Mouse (Mus musculus): ENCODE data around the gene Ehd2. TPM values are rescaled to one million over a fixed set of nuclear protein-coding genes. Genes with fewer than 3 reads are reported as not detected.

Ehd2 gene
- polyA plus RNA-seq, 1 experiment: 0.09 TPM

DNA sequence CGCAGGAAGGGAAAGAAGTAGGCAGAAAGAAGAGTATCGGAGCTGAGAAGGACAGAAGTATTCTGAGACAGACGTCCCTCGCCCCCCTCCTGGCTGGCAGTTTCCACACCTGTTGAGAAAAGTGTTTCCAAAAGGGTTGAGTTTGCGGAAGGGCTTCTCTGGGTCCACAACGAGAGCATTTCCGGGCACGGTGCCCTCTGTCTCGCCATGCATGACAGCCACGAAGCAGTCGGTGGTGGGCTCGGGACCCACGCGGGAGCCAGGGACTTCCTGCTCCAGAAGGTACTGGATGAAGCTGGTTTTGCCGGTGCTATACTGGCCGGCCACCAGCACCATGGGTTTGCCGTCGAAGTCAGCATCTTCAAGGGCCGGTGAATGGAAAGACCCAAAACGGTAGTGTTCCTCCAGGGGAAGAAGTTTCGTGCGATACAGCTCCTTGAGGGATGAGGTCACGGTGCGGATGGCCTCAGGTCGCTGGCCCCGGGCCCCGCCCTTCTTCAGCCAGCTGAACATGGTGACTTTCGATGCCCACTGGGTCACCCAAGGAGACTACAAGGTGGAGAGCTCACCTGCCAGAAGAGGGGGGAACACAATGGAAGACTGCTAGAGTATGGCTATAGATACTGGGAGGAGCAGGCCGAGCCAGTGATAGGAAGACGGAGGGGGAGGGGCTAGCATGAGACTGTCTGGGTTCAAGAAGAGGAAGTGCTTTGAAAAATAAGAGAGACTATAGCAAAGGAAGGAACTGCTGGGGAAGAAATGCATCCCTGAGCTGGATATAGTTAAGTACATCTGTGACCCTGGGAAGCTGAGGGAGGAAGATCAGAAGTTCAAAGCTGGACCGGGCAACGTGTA, 3.3 kb downstream of the Ehd2 start:
- H3K27me3 ChIP-seq (ENCODE audit: control insufficient read depth): no peaks in the 10 kb centered on the region
- peaks cover 28% of the 10 kb centered on the region for H3K4me1 ChIP-seq (ENCODE audit: control insufficient read depth)
- TF ChIP-seq GATA1 (IDR thresholded peaks at IDR 0.05; ENCODE audit: low read length): no peak
- TF ChIP-seq TAL1 (IDR thresholded peaks at IDR 0.05; ENCODE audit: low read length): no peak
- no peaks in the 10 kb centered on the region for H3K9me3 ChIP-seq (ENCODE audit: control insufficient read depth, low read length)
- H3K4me3 ChIP-seq (replicated peaks): no peak overlapping the region
- no peaks in the 10 kb centered on the region for H3K36me3 ChIP-seq (ENCODE audit: control insufficient read depth)

- no peaks in the 10 kb centered on the region for H3K27me3 ChIP-seq (ENCODE audit: control insufficient read depth)
- H3K4me1 ChIP-seq (ENCODE audit: control insufficient read depth): peaks cover 27% of the 10 kb centered on the region
- TF ChIP-seq GATA1 (IDR thresholded peaks at IDR 0.05; ENCODE audit: low read length) (no peak), TAL1 (IDR thresholded peaks at IDR 0.05; ENCODE audit: low read length) (no peak)
Measured at GRCm38 (mm10) chr7:15962311-15963288, 4.8 kb downstream of the Ehd2 start.

GRCm38 (mm10) chr7:15961798-15962197, 5.6 kb downstream of the Ehd2 start:
- H3K27me3 ChIP-seq (ENCODE audit: control insufficient read depth): no peaks in the 10 kb centered on the region; the same call in 1 of the 2 replicates

More at GRCm38 (mm10) chr7:15962311-15963288, 4.8 kb downstream of the Ehd2 start:
- Histone ChIP-seq H3K36me3 (ENCODE audit: control insufficient read depth) (no peaks in the 10 kb centered on the region), H3K4me3 (replicated peaks) (no peak overlapping the region), H3K9me3 (ENCODE audit: control insufficient read depth, low read length) (no peaks in the 10 kb centered on the region)

DNA sequence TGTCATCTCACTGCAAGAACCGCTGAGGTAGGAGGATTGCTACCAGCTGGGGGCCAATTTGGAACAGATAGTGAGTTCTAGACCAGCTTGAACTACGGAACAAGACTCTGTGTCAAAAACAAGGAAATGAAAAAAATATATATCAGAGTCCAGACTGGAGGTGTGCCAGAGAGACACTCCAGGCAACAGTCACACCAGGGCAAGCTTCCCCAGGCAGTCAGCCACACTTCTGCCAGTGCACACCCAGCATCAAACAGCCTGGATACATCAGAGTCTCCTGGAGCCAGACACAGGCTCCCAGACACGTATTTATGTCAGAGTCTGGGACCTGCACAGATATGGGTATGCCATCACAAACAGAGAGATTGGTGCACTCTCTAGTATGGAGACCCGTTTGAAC, 6.1 kb downstream of the Ehd2 start:
- TF ChIP-seq GATA1 (IDR thresholded peaks at IDR 0.05; ENCODE audit: low read length): no peak
- no peak for TF ChIP-seq TAL1 (IDR thresholded peaks at IDR 0.05; ENCODE audit: low read length)
- no peaks in the 10 kb centered on the region; the same call in 1 of the 2 replicates for H3K27me3 ChIP-seq (ENCODE audit: control insufficient read depth)
- no peak overlapping the region for H3K4me3 ChIP-seq (replicated peaks)
- no peaks in the 10 kb centered on the region for H3K36me3 ChIP-seq (ENCODE audit: control insufficient read depth)
- H3K4me1 ChIP-seq (ENCODE audit: control insufficient read depth): peaks cover 16% of the 10 kb centered on the region
- peaks cover 4% of the 10 kb centered on the region for H3K9me3 ChIP-seq (ENCODE audit: control insufficient read depth, low read length)

More at GRCm38 (mm10) chr7:15961798-15962197, 5.6 kb downstream of the Ehd2 start:
- no peak for TF ChIP-seq TAL1 (IDR thresholded peaks at IDR 0.05; ENCODE audit: low read length)
- TF ChIP-seq GATA1 (IDR thresholded peaks at IDR 0.05; ENCODE audit: low read length): no peak
- no peak overlapping the region for H3K4me3 ChIP-seq (replicated peaks)
- no peaks in the 10 kb centered on the region for H3K36me3 ChIP-seq (ENCODE audit: control insufficient read depth)
- H3K4me1 ChIP-seq (ENCODE audit: control insufficient read depth): peaks cover 19% of the 10 kb centered on the region
- H3K9me3 ChIP-seq (ENCODE audit: control insufficient read depth, low read length): no peaks in the 10 kb centered on the region; the same call in 1 of the 2 replicates

- peaks cover 4% of the 10 kb centered on the region for H3K9me3 ChIP-seq (ENCODE audit: control insufficient read depth, low read length)
- H3K4me1 ChIP-seq (ENCODE audit: control insufficient read depth): peaks cover 21% of the 10 kb centered on the region
- H3K27me3 ChIP-seq (ENCODE audit: control insufficient read depth): no peaks in the 10 kb centered on the region; the same call in 1 of the 2 replicates
- no peak overlapping the region for H3K4me3 ChIP-seq (replicated peaks)
- TF ChIP-seq GATA1 (IDR thresholded peaks at IDR 0.05; ENCODE audit: low read length) (no peak), TAL1 (IDR thresholded peaks at IDR 0.05; ENCODE audit: low read length) (no peak)
- H3K36me3 ChIP-seq (ENCODE audit: control insufficient read depth): no peaks in the 10 kb centered on the region
Measured at GRCm38 (mm10) chr7:15960691-15961090, 6.7 kb downstream of the Ehd2 start.

DNA sequence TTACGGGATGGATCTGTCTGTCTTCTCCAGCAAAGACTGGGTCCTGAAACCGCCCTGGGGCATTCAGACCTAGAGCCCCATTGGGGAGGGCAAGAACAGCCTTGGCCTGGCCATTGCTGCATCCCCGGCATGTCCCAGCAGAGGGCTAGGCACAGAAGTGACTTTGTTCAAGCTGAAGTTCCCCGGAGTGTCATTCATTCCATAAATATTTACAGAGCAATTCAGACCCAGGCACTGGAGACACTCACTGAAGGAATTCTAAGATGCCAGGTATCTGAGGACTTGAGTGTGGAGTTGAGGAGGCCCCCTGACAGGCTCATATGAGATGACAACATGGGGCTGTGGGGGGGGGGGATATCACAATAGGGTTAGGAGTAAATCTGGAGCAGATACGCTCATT, 11.2 kb downstream of the Ehd2 start:
- H3K27me3 ChIP-seq (ENCODE audit: control insufficient read depth): no peaks in the 10 kb centered on the region; the same call in 1 of the 2 replicates
- peaks cover 50% of the 10 kb centered on the region for H3K4me1 ChIP-seq (ENCODE audit: control insufficient read depth)

DNA sequence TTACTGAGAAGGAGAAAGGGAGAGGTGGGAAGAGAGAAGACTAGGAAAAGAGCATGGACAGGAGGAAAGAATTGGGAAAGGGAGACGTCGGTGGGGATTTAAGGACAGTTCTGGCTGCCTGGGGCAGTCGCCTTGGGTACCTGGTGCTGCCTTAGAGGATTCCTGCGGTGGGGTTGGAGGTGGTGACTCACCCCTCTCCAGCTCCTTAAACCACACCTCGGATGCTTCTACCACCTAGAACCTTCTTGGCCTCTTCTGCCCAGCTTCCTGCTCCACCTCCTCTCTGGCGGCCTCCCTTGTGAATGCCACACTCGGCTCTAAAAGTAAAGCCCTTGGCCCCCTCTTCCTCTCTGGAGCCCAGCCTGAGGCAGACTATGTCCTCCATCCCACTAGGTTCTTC, 11.9 kb downstream of the Ehd2 start:
- Histone ChIP-seq H3K9me3 (ENCODE audit: control insufficient read depth, low read length) (peaks cover 8% of the 10 kb centered on the region), H3K4me1 (ENCODE audit: control insufficient read depth) (peaks cover 57% of the 10 kb centered on the region), H3K27me3 (ENCODE audit: control insufficient read depth) (no peaks in the 10 kb centered on the region; the same call in 1 of the 2 replicates), H3K4me3 (replicated peaks) (peak overlapping the region; percentile 53), H3K36me3 (ENCODE audit: control insufficient read depth) (peaks cover 4% of the 10 kb centered on the region)
- TF ChIP-seq GATA1 (IDR thresholded peaks at IDR 0.05; ENCODE audit: low read length): no peak

More for the DNA sequence above, 11.2 kb downstream of the Ehd2 start:
- no peak for TF ChIP-seq GATA1 (IDR thresholded peaks at IDR 0.05; ENCODE audit: low read length)
- Histone ChIP-seq H3K4me3 (replicated peaks) (no peak overlapping the region), H3K9me3 (ENCODE audit: control insufficient read depth, low read length) (peaks cover 8% of the 10 kb centered on the region), H3K36me3 (ENCODE audit: control insufficient read depth) (peaks cover 4% of the 10 kb centered on the region)

GRCm38 (mm10) chr7:15954978-15955443, 12.4 kb downstream of the Ehd2 start:
- Histone ChIP-seq H3K27me3 (ENCODE audit: control insufficient read depth) (no peaks in the 10 kb centered on the region; the same call in 1 of the 2 replicates), H3K4me1 (ENCODE audit: control insufficient read depth) (peaks cover 62% of the 10 kb centered on the region), H3K9me3 (ENCODE audit: control insufficient read depth, low read length) (peaks cover 8% of the 10 kb centered on the region), H3K4me3 (replicated peaks) (peak overlapping the region; percentile 53), H3K36me3 (ENCODE audit: control insufficient read depth) (peaks cover 4% of the 10 kb centered on the region)
- TF ChIP-seq GATA1 (IDR thresholded peaks at IDR 0.05; ENCODE audit: low read length): no peak
- no peak for TF ChIP-seq TAL1 (IDR thresholded peaks at IDR 0.05; ENCODE audit: low read length)

Data from erythroblast, embryonic 14.5 days (primary cell).